Mouse (Mus musculus): Measurements from ENCODE around the gene Stt3b. TPM values are rescaled to one million over a fixed set of nuclear protein-coding genes. Genes with fewer than 3 reads are reported as not detected.

Gene Stt3b
- polyA plus RNA-seq, 1 experiment from 2014 or later, result 94.0 TPM

DNA sequence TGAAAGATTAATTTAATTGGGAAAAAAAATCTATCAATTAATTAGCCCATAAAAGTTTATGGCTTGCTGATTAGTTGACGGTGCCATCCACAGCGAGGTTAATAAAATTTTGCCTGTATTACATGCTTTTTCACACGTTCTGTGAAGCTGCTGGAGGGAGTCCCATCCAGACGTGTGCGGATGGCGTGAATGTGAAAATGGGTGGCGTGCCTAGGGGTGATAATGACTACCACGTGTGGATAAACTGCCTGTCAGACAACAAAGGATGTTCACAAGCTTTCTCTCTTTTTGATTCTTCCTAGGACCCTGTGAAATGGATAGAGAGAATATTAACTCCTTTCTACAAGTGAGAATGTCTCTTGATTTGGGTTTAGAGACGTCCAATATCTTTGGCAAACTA, 31.4 kb upstream of the Stt3b start:
- Histone ChIP-seq H3K9ac (replicated peaks; ENCODE audit: low read depth, low read length) (no peak overlapping the region), H3K36me3 (ENCODE audit: control insufficient read depth, insufficient read depth, low read length) (no peaks in the 10 kb centered on the region), H3K27ac (ENCODE audit: low read length) (no peak overlapping the region), H3K4me2 (replicated peaks; ENCODE audit: low read depth, low read length) (no peak overlapping the region), H3K27me3 (ENCODE audit: control insufficient read depth, insufficient read depth, low read length) (no peaks in the 10 kb centered on the region), H3K4me3 (ENCODE audit: low read depth, low read length) (no peak overlapping the region), H3K9me3 (ENCODE audit: control insufficient read depth, low read depth, low read length) (no peaks in the 10 kb centered on the region), H3K4me1 (ENCODE audit: control insufficient read depth, insufficient read depth, low read length) (no peaks in the 10 kb centered on the region)
- ATAC-seq (ENCODE audit: insufficient number of reproducible peaks, insufficient read depth, low FRiP score, low read depth), result no peak
- WGBS, result 84% methylated on average over 9 of the region's 9 CpGs

DNA sequence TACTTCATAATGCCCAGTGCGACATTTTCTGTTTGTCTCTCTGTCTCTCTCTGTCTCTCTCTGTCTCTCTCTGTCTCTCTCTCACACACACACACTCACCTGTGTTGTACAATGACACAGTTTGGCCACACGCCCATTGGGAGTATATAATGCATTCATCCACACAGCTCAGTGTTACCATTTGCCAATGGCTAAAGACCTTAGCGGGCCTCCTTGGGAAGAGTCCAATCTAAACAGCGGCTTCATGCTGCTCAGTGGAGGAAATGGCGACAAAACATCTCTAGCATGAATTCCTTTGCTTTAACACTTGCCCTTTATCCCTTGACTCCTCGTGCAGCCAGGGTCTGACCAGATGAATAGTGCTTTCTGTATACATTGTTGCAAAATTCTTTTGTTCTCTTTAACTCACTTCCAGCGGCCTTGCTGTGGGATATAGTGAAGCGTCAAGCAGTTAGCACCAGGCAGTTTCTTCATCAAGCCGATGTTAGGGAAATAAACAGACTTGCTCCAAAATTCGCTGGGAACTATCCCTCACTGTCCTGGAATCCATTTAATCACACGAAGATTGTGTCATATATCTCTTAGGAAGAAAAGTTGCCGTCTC, 30.1 kb upstream of the Stt3b start:
- 52% methylated on average over 12 of the region's 12 CpGs for WGBS
- ATAC-seq (ENCODE audit: insufficient number of reproducible peaks, insufficient read depth, low FRiP score, low read depth), result no peak
- Histone ChIP-seq H3K4me3 (ENCODE audit: low read depth, low read length) (no peak overlapping the region), H3K4me2 (replicated peaks; ENCODE audit: low read depth, low read length) (no peak overlapping the region), H3K9ac (replicated peaks; ENCODE audit: low read depth, low read length) (no peak overlapping the region), H3K27me3 (ENCODE audit: control insufficient read depth, insufficient read depth, low read length) (no peaks in the 10 kb centered on the region), H3K27ac (ENCODE audit: low read length) (no peak overlapping the region), H3K36me3 (ENCODE audit: control insufficient read depth, insufficient read depth, low read length) (no peaks in the 10 kb centered on the region), H3K4me1 (ENCODE audit: control insufficient read depth, insufficient read depth, low read length) (no peaks in the 10 kb centered on the region), H3K9me3 (ENCODE audit: control insufficient read depth, low read depth, low read length) (no peaks in the 10 kb centered on the region)

DNA sequence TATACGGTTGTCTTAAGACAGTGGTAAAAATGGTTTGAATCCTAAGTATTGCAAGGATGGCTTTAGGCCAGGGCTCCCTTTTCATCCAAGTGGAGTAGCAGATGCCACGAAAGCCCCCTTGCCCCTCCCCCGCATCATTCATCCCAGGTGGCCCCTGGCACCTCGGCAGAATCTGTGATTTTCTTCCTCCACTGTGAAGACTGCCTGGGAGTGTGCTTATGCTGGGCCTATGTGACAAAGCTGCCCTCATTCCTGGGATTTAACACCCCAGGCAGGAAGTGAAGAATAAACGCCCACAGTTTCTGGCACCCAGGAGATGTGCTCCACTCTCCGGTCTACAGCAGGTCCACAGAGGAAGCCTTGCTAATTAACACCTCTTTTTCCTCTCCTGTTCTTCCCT, 28.6 kb upstream of the Stt3b start:
- ATAC-seq (ENCODE audit: insufficient number of reproducible peaks, insufficient read depth, low FRiP score, low read depth), result no peak
- Histone ChIP-seq H3K36me3 (ENCODE audit: control insufficient read depth, insufficient read depth, low read length) (no peaks in the 10 kb centered on the region), H3K4me1 (ENCODE audit: control insufficient read depth, insufficient read depth, low read length) (no peaks in the 10 kb centered on the region), H3K27me3 (ENCODE audit: control insufficient read depth, insufficient read depth, low read length) (no peaks in the 10 kb centered on the region), H3K27ac (ENCODE audit: low read length) (no peak overlapping the region), H3K9ac (replicated peaks; ENCODE audit: low read depth, low read length) (no peak overlapping the region), H3K9me3 (ENCODE audit: control insufficient read depth, low read depth, low read length) (no peaks in the 10 kb centered on the region), H3K4me3 (ENCODE audit: low read depth, low read length) (no peak overlapping the region), H3K4me2 (replicated peaks; ENCODE audit: low read depth, low read length) (no peak overlapping the region)
- 40% methylated on average over 6 of the region's 6 CpGs for WGBS

DNA sequence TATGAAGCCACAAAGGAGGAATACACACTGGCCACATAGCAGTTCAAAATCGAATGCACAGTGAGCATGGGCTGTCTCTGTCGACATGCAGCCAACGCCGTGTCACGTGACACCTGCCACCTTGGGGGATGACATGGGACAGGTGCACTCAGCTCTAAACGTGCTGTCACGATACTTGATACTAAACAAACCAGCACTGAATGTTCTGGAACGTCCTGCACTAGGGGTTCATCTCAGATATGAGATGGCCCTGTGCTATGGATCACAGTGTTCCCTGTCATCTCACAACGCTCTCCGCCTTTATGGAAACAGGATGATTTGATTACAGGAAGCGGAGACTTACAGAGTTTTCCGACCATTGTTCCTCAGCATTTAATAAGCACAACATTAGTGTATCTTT, 22.8 kb upstream of the Stt3b start:
- no peak overlapping the region for H3K4me2 ChIP-seq (replicated peaks; ENCODE audit: low read depth, low read length)
- no peak for ATAC-seq (ENCODE audit: insufficient number of reproducible peaks, insufficient read depth, low FRiP score, low read depth)
- H3K9ac ChIP-seq (replicated peaks; ENCODE audit: low read depth, low read length), result no peak overlapping the region
- no peaks in the 10 kb centered on the region for H3K36me3 ChIP-seq (ENCODE audit: control insufficient read depth, insufficient read depth, low read length)
- no peaks in the 10 kb centered on the region for H3K27me3 ChIP-seq (ENCODE audit: control insufficient read depth, insufficient read depth, low read length)
- H3K4me1 ChIP-seq (ENCODE audit: control insufficient read depth, insufficient read depth, low read length), result no peaks in the 10 kb centered on the region
- no peak overlapping the region for H3K4me3 ChIP-seq (ENCODE audit: low read depth, low read length)
- H3K9me3 ChIP-seq (ENCODE audit: control insufficient read depth, low read depth, low read length), result no peaks in the 10 kb centered on the region
- no peak overlapping the region for H3K27ac ChIP-seq (ENCODE audit: low read length)
- WGBS, result 63% methylated on average over 12 of the region's 12 CpGs

DNA sequence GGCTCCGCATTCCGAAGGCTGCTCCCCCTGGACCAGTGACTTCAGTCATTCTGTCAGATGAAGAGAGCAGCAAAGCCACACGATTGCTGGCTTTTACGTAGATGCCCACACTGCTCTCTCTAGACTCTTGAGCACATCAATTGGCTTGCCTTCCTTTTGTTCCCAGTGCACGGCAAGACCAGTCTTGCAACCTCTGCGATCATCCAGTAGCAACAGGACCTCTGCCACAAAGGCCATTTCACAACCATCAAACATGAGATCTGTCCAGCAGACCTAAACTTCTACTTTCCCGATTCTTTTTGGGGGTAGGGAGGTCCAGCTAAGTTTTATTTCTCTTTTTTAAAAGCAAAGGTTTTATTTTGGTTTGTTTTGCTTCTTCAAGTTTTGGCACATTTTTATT, 22.1 kb upstream of the Stt3b start:
- 74% methylated on average over 7 of the region's 7 CpGs for WGBS
- H3K4me3 ChIP-seq (ENCODE audit: low read depth, low read length), result no peak overlapping the region
- H3K4me2 ChIP-seq (replicated peaks; ENCODE audit: low read depth, low read length), result no peak overlapping the region
- H3K27me3 ChIP-seq (ENCODE audit: control insufficient read depth, insufficient read depth, low read length), result no peaks in the 10 kb centered on the region
- no peak overlapping the region for H3K27ac ChIP-seq (ENCODE audit: low read length)
- H3K9ac ChIP-seq (replicated peaks; ENCODE audit: low read depth, low read length), result no peak overlapping the region
- H3K9me3 ChIP-seq (ENCODE audit: control insufficient read depth, low read depth, low read length), result no peaks in the 10 kb centered on the region
- no peaks in the 10 kb centered on the region for H3K36me3 ChIP-seq (ENCODE audit: control insufficient read depth, insufficient read depth, low read length)
- no peak for ATAC-seq (ENCODE audit: insufficient number of reproducible peaks, insufficient read depth, low FRiP score, low read depth)
- H3K4me1 ChIP-seq (ENCODE audit: control insufficient read depth, insufficient read depth, low read length), result no peaks in the 10 kb centered on the region

DNA sequence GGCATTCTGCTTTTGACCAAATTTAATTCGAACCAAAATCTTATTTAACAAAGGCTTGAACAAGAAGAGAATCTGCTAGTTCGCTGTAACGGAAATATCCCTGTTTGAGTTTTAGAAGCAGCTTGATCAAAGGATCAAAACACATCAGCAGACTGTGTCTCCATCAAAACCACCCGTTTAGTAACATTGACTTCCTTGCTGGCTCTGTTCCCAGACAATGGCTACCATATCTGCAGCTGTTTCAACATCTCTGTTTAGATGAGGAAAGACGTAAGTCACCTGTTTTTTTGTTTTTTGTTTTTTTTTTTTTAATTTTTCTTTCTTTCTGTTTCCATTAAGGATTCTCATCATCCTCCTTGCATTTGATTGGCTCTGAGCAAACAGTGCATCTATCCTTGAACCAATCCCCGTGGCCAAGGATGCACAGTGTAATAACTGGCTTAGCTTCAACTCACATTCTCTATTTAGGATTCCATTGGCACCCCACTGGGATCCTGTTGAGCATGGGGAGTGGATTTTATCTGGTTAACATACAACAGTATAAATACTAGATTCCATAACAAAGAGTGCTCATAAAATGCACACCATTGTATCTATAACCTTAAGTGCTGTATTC, 20.7 kb upstream of the Stt3b start:
- H3K9me3 ChIP-seq (ENCODE audit: control insufficient read depth, low read depth, low read length), result no peaks in the 10 kb centered on the region
- 43% methylated on average over 6 of the region's 6 CpGs for WGBS
- no peak overlapping the region for H3K9ac ChIP-seq (replicated peaks; ENCODE audit: low read depth, low read length)
- H3K36me3 ChIP-seq (ENCODE audit: control insufficient read depth, insufficient read depth, low read length), result no peaks in the 10 kb centered on the region
- no peak overlapping the region for H3K4me2 ChIP-seq (replicated peaks; ENCODE audit: low read depth, low read length)
- ATAC-seq (ENCODE audit: insufficient number of reproducible peaks, insufficient read depth, low FRiP score, low read depth), result no peak
- H3K4me1 ChIP-seq (ENCODE audit: control insufficient read depth, insufficient read depth, low read length), result no peaks in the 10 kb centered on the region
- no peak overlapping the region for H3K27ac ChIP-seq (ENCODE audit: low read length)
- H3K27me3 ChIP-seq (ENCODE audit: control insufficient read depth, insufficient read depth, low read length), result no peaks in the 10 kb centered on the region
- H3K4me3 ChIP-seq (ENCODE audit: low read depth, low read length), result no peak overlapping the region

DNA sequence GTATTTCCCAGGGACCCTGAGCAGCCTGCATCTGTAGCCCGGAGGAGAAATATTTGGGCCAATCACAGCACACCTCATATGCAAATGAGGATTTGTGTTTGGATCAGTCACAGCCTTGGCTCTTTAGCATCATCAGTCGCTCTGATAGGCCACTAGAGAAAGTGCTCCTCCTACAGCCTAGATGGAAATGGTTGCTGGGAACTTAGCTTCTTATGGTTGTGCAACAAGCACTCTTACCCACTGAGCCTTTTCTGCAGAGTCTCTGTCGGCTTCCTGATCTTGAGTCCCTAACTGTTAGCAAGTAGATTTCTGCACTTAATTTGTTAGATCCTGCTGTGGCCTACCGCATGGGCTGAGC, 16.3 kb upstream of the Stt3b start:
- no peak for ATAC-seq (ENCODE audit: insufficient number of reproducible peaks, insufficient read depth, low FRiP score, low read depth)
- Histone ChIP-seq H3K4me3 (ENCODE audit: low read depth, low read length) (no peak overlapping the region), H3K9me3 (ENCODE audit: control insufficient read depth, low read depth, low read length) (no peaks in the 10 kb centered on the region), H3K36me3 (ENCODE audit: control insufficient read depth, insufficient read depth, low read length) (no peaks in the 10 kb centered on the region), H3K9ac (replicated peaks; ENCODE audit: low read depth, low read length) (no peak overlapping the region), H3K27ac (ENCODE audit: low read length) (no peak overlapping the region), H3K27me3 (ENCODE audit: control insufficient read depth, insufficient read depth, low read length) (no peaks in the 10 kb centered on the region), H3K4me1 (ENCODE audit: control insufficient read depth, insufficient read depth, low read length) (no peaks in the 10 kb centered on the region), H3K4me2 (replicated peaks; ENCODE audit: low read depth, low read length) (no peak overlapping the region)
- 92% methylated on average over 4 of the region's 4 CpGs for WGBS

DNA sequence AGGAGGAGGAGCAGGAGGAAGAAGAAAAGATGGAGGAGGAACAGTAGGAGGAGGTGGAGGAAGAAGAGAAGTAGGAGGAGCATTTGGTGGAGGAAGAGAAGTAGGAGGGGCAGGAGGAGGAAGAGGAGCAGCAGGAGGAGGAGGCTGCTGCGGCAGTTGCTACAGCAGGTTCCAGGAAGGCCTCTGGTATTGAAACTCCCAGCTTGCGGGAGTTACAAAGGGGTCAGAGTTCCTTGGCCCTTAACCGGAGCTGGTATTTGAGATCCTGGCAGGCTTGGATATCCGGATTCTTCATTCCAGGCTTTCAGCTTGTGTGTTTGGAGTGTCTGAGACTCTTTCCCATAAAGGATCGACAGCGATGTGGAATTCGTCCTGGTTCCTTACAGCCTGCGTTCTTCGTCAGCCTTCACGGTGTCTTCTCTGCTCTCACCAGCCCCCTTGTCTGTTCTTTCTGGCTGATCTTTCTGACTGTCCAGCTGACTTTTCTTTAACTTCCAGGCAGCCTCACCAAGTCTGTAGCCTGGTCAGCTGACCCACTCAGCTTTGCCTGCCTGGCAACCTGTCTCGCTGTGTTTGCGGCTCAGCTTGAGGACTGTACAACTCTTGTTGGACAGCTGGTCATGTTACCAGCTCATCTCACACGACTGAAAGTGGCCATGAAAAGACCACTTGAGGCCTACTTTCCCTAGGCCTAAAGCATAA, 15.8 kb upstream of the Stt3b start:
- ATAC-seq (ENCODE audit: insufficient number of reproducible peaks, insufficient read depth, low FRiP score, low read depth), result no peak
- 76% methylated on average over 13 of the region's 13 CpGs for WGBS
- no peaks in the 10 kb centered on the region for H3K36me3 ChIP-seq (ENCODE audit: control insufficient read depth, insufficient read depth, low read length)

More for the DNA sequence above, 15.8 kb upstream of the Stt3b start:
- H3K4me3 ChIP-seq (ENCODE audit: low read depth, low read length), result no peak overlapping the region
- no peak overlapping the region for H3K27ac ChIP-seq (ENCODE audit: low read length)
- no peaks in the 10 kb centered on the region for H3K4me1 ChIP-seq (ENCODE audit: control insufficient read depth, insufficient read depth, low read length)
- no peaks in the 10 kb centered on the region for H3K9me3 ChIP-seq (ENCODE audit: control insufficient read depth, low read depth, low read length)
- H3K9ac ChIP-seq (replicated peaks; ENCODE audit: low read depth, low read length), result no peak overlapping the region
- no peaks in the 10 kb centered on the region for H3K27me3 ChIP-seq (ENCODE audit: control insufficient read depth, insufficient read depth, low read length)
- H3K4me2 ChIP-seq (replicated peaks; ENCODE audit: low read depth, low read length), result no peak overlapping the region

All from stomach, embryonic 14.5 days (tissue).